In the genomic region with DNA sequence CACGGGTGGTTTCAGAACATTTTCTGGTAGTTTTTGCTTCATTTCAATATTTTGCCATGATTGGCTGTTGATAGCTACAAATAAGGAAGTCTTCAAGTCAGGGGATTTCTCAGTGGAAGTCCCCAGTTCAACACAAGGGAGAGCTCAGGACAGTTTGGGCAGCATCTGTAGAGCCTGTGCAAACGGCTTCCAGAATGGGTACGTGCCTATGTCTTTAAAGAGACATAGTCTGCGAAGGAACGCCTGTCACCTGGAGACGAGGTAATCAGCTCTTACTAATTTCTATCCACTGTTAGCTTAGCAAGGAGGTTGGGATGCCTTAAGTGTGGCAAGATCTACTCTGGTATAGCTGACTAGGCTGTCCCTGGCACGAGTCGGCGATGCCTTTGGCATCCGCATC, we compare ENCODE assay signal across 8 mouse cellular contexts. TPM values are rescaled to one million over a fixed set of nuclear protein-coding genes. Genes with fewer than 3 reads are reported as not detected.
A peak's percentile ranks its signal among the peaks of the same experiment; 100 is the strongest.
DNase-seq lines count a peak whose midpoint lies in the region; ATAC-seq and TF ChIP-seq lines count a peak whose summit lies in the region.

TSS of gene Tank (plus strand) at position 153 of the 400 bp plus-strand sequence.

- no peak for ATAC-seq in kidney, embryonic 15.5 days (replicated peaks; ENCODE audit: low FRiP score)
- ATAC-seq in intestine, embryonic 14.5 days (replicated peaks; ENCODE audit: low FRiP score, low TSS enrichment, low read depth): no peak
- 0 out of 2 replicates have a peak, but pooled peaks have one; percentile 52 for ATAC-seq in megakaryocyte-erythroid progenitor cell, adult 5-6 weeks (replicated peaks; ENCODE audit: low FRiP score, low TSS enrichment, poor library complexity, severe bottlenecking)

- H3K4me3 ChIP-seq in kidney, embryonic 15.5 days (replicated peaks): no peak within 1 kb of the TSS
- peak within 1 kb of the TSS; percentile 55 for H3K4me3 ChIP-seq in bone marrow, adult 2 months (replicated peaks; ENCODE audit: control insufficient read depth, low read depth, low read length)
- no peak within 1 kb of the TSS for H3K4me3 ChIP-seq in intestine, embryonic 14.5 days (ENCODE audit: low read depth, low read length)

- no peak for TF ChIP-seq CTCF in bone marrow, adult 2 months (IDR thresholded peaks at IDR 0.05; ENCODE audit: control insufficient read depth, insufficient read depth, low read length)

- H3K27ac ChIP-seq in kidney, embryonic 15.5 days: no peak within 1 kb of the TSS
- H3K27ac ChIP-seq in bone marrow, adult 2 months (ENCODE audit: control insufficient read depth, insufficient read depth, low read depth, low read length, poor library complexity): no peak within 1 kb of the TSS
- H3K27ac ChIP-seq in intestine, embryonic 14.5 days (ENCODE audit: low read depth): no peak within 1 kb of the TSS

- no peak within 1 kb of the TSS for H3K4me2 ChIP-seq in kidney, embryonic 15.5 days
- H3K4me2 ChIP-seq in intestine, embryonic 14.5 days (ENCODE audit: low read length): no peak within 1 kb of the TSS

- H3K27me3 ChIP-seq in kidney, embryonic 15.5 days: no peaks in the 10 kb centered on the region
- no peaks in the 10 kb centered on the region for H3K27me3 ChIP-seq in intestine, embryonic 14.5 days (replicated peaks; ENCODE audit: control insufficient read depth, insufficient read depth, low read length)

- no peaks in the 10 kb centered on the region for H3K9me3 ChIP-seq in kidney, embryonic 15.5 days (replicated peaks)
- no peaks in the 10 kb centered on the region for H3K9me3 ChIP-seq in intestine, embryonic 14.5 days (ENCODE audit: control insufficient read depth, low read length)

- peaks cover 5% of the 10 kb centered on the region; the same call in 1 of the 2 replicates for H3K4me1 ChIP-seq in kidney, embryonic 15.5 days
- no peaks in the 10 kb centered on the region; the same call in 1 of the 2 replicates for H3K4me1 ChIP-seq in bone marrow, adult 2 months (ENCODE audit: control insufficient read depth, insufficient read depth, low read length)
- H3K4me1 ChIP-seq in intestine, embryonic 14.5 days (replicated peaks; ENCODE audit: control insufficient read depth, insufficient read depth, low read length): 0 out of 2 replicates have a peak, but pooled peaks cover 6% of the 10 kb centered on the region

- no peak within 1 kb of the TSS for H3K9ac ChIP-seq in kidney, embryonic 15.5 days
- no peak within 1 kb of the TSS for H3K9ac ChIP-seq in intestine, embryonic 14.5 days (ENCODE audit: low read length)

- WGBS in kidney, embryonic 15.5 days: 86% methylated on average over 10 of the region's 10 CpGs
- WGBS in bone marrow, adult 2 months: 40% methylated on average over 10 of the region's 10 CpGs
- 89% methylated on average over 10 of the region's 10 CpGs for WGBS in intestine, embryonic 14.5 days

- DNase-seq in kidney, postnatal 4 days: no peak
- DNase-seq in gonadal fat pad, adult 2 months (ENCODE audit: low read depth): no peak
- no peak for DNase-seq in intestine, embryonic 14.5 days (ENCODE audit: low spot score)
- DNase-seq in testis, postnatal 14 days (ENCODE audit: low spot score): no peak
- no peak for DNase-seq in thymus, postnatal 36 days

- TF ChIP-seq POLR2A in bone marrow, adult 2 months (IDR thresholded peaks at IDR 0.05; ENCODE audit: borderline replicate concordance, control insufficient read depth, low read depth, low read length): no peak

- H3K36me3 ChIP-seq in kidney, embryonic 15.5 days: no peaks in the 10 kb centered on the region
- no peaks in the 10 kb centered on the region for H3K36me3 ChIP-seq in intestine, embryonic 14.5 days (ENCODE audit: control insufficient read depth, insufficient read depth, low read length)

RNA-seq across cellular contexts. Expression of gene Tank, which starts in this region (rescaled TPM):
- polyA plus RNA-seq in kidney, embryonic 15.5 days (2015; fragmentation: Nextera tagmentation; extraction: Ambion mirVana): 26.3 and 27.5 TPM in 2 replicates
- 11.5 and 21.9 TPM in 2 replicates for polyA plus RNA-seq in bone marrow, adult 2 months (2011; ENCODE audit: insufficient read depth, insufficient read length, low replicate concordance, missing spikeins)
- 10.4 and 14.2 TPM in 2 replicates for polyA plus RNA-seq in gonadal fat pad, adult 2 months (2012; rRNA removed)
- polyA plus RNA-seq in intestine, embryonic 14.5 days (2014; fragmentation: Nextera tagmentation; extraction: Ambion mirVana): 30.7 and 32.0 TPM in 2 replicates
- total RNA-seq in megakaryocyte-erythroid progenitor cell, adult 5-6 weeks (2014; fragmentation: Nextera tagmentation): 62.2 and 76.6 TPM in 2 replicates
- 76.2 and 86.3 TPM in 2 replicates for total RNA-seq in megakaryocyte-erythroid progenitor cell, adult 5-6 weeks (2017)
